ENCODE assay signal across 11 mouse cellular contexts in genomic region chr12:117761698-117762097, GRCm38 (mm10). TPM values are rescaled to one million over a fixed set of nuclear protein-coding genes. Genes with fewer than 3 reads are reported as not detected.
DNase-seq lines count a peak whose midpoint lies in the region; ATAC-seq and TF ChIP-seq lines count a peak whose summit lies in the region.
"Had no signal": no experiment of that assay in that cellular context is flagged by ENCODE, and none has a peak within 500 bp of the region (broad histone marks: within the 10 kb centered on the region; RNA-seq: fewer than 3 reads in every experiment).

No protein-coding gene starts in this region.

- no peak for TF ChIP-seq CTCF in lung, postnatal 0 days (IDR thresholded peaks at IDR 0.05)

- no peaks in the 10 kb centered on the region for H3K4me1 ChIP-seq in forebrain, embryonic 15.5 days
- peaks cover 9% of the 10 kb centered on the region for H3K4me1 ChIP-seq in forebrain, embryonic 10.5 days
- no peaks in the 10 kb centered on the region for H3K4me1 ChIP-seq in lung, postnatal 0 days (ENCODE audit: insufficient read depth, low read depth, low read length)
- H3K4me1 ChIP-seq in limb, embryonic 10.5 days = peaks cover 16% of the 10 kb centered on the region; the same call in 1 of the 2 replicates
- H3K4me1 ChIP-seq: neural tube, embryonic 12.5 days had no signal

- no peak for DNase-seq in forebrain, embryonic 10.5 days (ENCODE audit: extremely low spot score, low spot score)
- DNase-seq in CD4-positive, CD25-positive, alpha-beta regulatory T cell, adult 2 months (ENCODE audit: low read depth, low spot score) = peak; percentile 73
- peak; percentile 49 for DNase-seq in lung, postnatal 0 days (ENCODE audit: low spot score)
- peak; percentile 17 for DNase-seq in thymus, postnatal 0 days (ENCODE audit: low spot score)
- DNase-seq in limb, embryonic 10.5 days (ENCODE audit: low spot score) = no peak

- H3K9ac ChIP-seq in forebrain, embryonic 15.5 days (replicated peaks) = no peak overlapping the region
- H3K9ac ChIP-seq in lung, postnatal 0 days (replicated peaks; ENCODE audit: low read depth) = no peak overlapping the region
- H3K9ac ChIP-seq: neural tube, embryonic 12.5 days had no signal

- no peaks in the 10 kb centered on the region for H3K9me3 ChIP-seq in forebrain, embryonic 15.5 days
- no peaks in the 10 kb centered on the region for H3K9me3 ChIP-seq in forebrain, embryonic 10.5 days
- no peaks in the 10 kb centered on the region for H3K9me3 ChIP-seq in lung, postnatal 0 days (ENCODE audit: low read length)
- no peaks in the 10 kb centered on the region for H3K9me3 ChIP-seq in limb, embryonic 10.5 days (replicated peaks)
- H3K9me3 ChIP-seq: neural tube, embryonic 12.5 days had no signal

- H3K36me3 ChIP-seq in forebrain, embryonic 15.5 days = no peaks in the 10 kb centered on the region; the same call in 1 of the 2 replicates
- no peaks in the 10 kb centered on the region for H3K36me3 ChIP-seq in forebrain, embryonic 10.5 days (replicated peaks)
- H3K36me3 ChIP-seq in lung, postnatal 0 days (ENCODE audit: insufficient read depth, low read length) = peaks cover 13% of the 10 kb centered on the region
- H3K36me3 ChIP-seq in limb, embryonic 10.5 days = no peaks in the 10 kb centered on the region
- H3K36me3 ChIP-seq: neural tube, embryonic 12.5 days had no signal

- no peaks in the 10 kb centered on the region for H3K27me3 ChIP-seq in forebrain, embryonic 15.5 days
- no peaks in the 10 kb centered on the region for H3K27me3 ChIP-seq in forebrain, embryonic 10.5 days (ENCODE audit: poor library complexity, severe bottlenecking)
- no peaks in the 10 kb centered on the region for H3K27me3 ChIP-seq in lung, postnatal 0 days (replicated peaks; ENCODE audit: insufficient read depth, low read length)
- no peaks in the 10 kb centered on the region for H3K27me3 ChIP-seq in limb, embryonic 10.5 days (ENCODE audit: low read depth, poor library complexity, severe bottlenecking)
- H3K27me3 ChIP-seq: CH12.LX; neural tube, embryonic 12.5 days had no signal

- WGBS in forebrain, embryonic 15.5 days = 41% methylated on average over 1 of the region's 1 CpGs
- WGBS in forebrain, embryonic 10.5 days = 73% methylated on average over 1 of the region's 1 CpGs
- 38% methylated on average over 1 of the region's 1 CpGs for WGBS in lung, postnatal 0 days
- 79% methylated on average over 1 of the region's 1 CpGs for WGBS in limb, embryonic 10.5 days

- H3K4me2 ChIP-seq in forebrain, embryonic 15.5 days (replicated peaks) = no peak overlapping the region
- H3K4me2 ChIP-seq in lung, postnatal 0 days (replicated peaks; ENCODE audit: low read depth, low read length) = no peak overlapping the region
- H3K4me2 ChIP-seq: neural tube, embryonic 12.5 days had no signal

- peak; percentile 67; the same call in 1 of the 2 replicates for ATAC-seq in forebrain, embryonic 15.5 days (replicated peaks)
- ATAC-seq in hematopoietic stem cell, adult 5-6 weeks (replicated peaks in 1 of 2; ENCODE audit: insufficient read depth in 1 of 2, low FRiP score in 2 of 2, low TSS enrichment in 1 of 2, low read depth in 1 of 2, poor library complexity in 2 of 2, severe bottlenecking in 2 of 2) = peak; percentile 74 to 83
- peak; percentile 63 for ATAC-seq in lung, postnatal 0 days
- no peak for ATAC-seq in erythroid progenitor cell, adult 5-6 weeks (replicated peaks; ENCODE audit: low FRiP score, poor library complexity, severe bottlenecking)

- no peak overlapping the region for H3K27ac ChIP-seq in forebrain, embryonic 15.5 days (replicated peaks)
- H3K27ac ChIP-seq in forebrain, embryonic 10.5 days = no peak overlapping the region
- H3K27ac ChIP-seq in lung, postnatal 0 days (ENCODE audit: low read length) = no peak overlapping the region
- H3K27ac ChIP-seq in limb, embryonic 10.5 days = no peak overlapping the region
- H3K27ac ChIP-seq: left cerebral cortex, adult 2 months; neural tube, embryonic 12.5 days had no signal

- TF ChIP-seq EP300 in lung, postnatal 0 days (IDR thresholded peaks at IDR 0.05) = no peak

- no peak overlapping the region for H3K4me3 ChIP-seq in forebrain, embryonic 15.5 days
- H3K4me3 ChIP-seq in forebrain, embryonic 10.5 days = no peak overlapping the region
- no peak overlapping the region for H3K4me3 ChIP-seq in lung, postnatal 0 days (ENCODE audit: low read depth, low read length)
- H3K4me3 ChIP-seq in limb, embryonic 10.5 days = no peak overlapping the region
- H3K4me3 ChIP-seq: left cerebral cortex, adult 2 months; neural tube, embryonic 12.5 days had no signal

RNA-seq across cellular contexts. Expression of gene Cdca7l, which starts 42.4 kb away (rescaled TPM):
- 11.6 and 13.9 TPM in 2 replicates for polyA plus RNA-seq in forebrain, embryonic 15.5 days (2015; fragmentation: Nextera tagmentation; extraction: Ambion mirVana)
- 73.9 and 74.2 TPM in 2 replicates for polyA plus RNA-seq in forebrain, embryonic 10.5 days (2016; fragmentation: Nextera tagmentation; extraction: Ambion mirVana)
- 227 and 261 TPM in 2 replicates for total RNA-seq in hematopoietic stem cell, adult 5-6 weeks (2017)
- polyA plus RNA-seq in lung, postnatal 0 days (2015; fragmentation: Nextera tagmentation; extraction: Ambion mirVana) = 6.7 and 8.8 TPM in 2 replicates
- 39.4 and 43.3 TPM in 2 replicates for polyA plus RNA-seq in thymus, postnatal 0 days (2015; fragmentation: Nextera tagmentation; extraction: Ambion mirVana)
- total RNA-seq in erythroid progenitor cell, adult 5-6 weeks (2015; ENCODE audit: low replicate concordance) = 5.9 and 7.6 TPM in 2 replicates
- 16.7 and 17.9 TPM in 2 replicates for total RNA-seq in erythroid progenitor cell, adult 5-6 weeks (2017; ENCODE audit: low replicate concordance)
- 54.8 and 65.0 TPM in 2 replicates for polyA plus RNA-seq in limb, embryonic 10.5 days (2016; fragmentation: Nextera tagmentation; extraction: Ambion mirVana)

Comparison
In these comparisons a context has a peak if more than half of its experiments do, and no peak if none do; other contexts are left out.
1. DNase-seq: peak in CD4-positive, CD25-positive, alpha-beta regulatory T cell, adult 2 months (single experiment), lung, postnatal 0 days (single experiment) and thymus, postnatal 0 days (single experiment); none in forebrain, embryonic 10.5 days (single experiment) and limb, embryonic 10.5 days (single experiment).